Mouse (Mus musculus) embryonic facial prominence, embryonic 14.5 days (tissue): ENCODE measurements around the gene Fau. TPM values are rescaled to one million over a fixed set of nuclear protein-coding genes. Genes with fewer than 3 reads are reported as not detected.
"Not testable (repeated sequence)": the region's sequence is repeated elsewhere in the genome, so short reads cannot be mapped to it uniquely, and the experiment has no call there.

Experiments used
- ATAC-seq: fragments of 200-750 bp; cut with Nextera tagmentation; 2 replicates; pipeline ENCODE4 v1.8.0; 2017; ENCODE audit warnings: low read depth, moderate number of reproducible peaks, moderate TSS enrichment
- DNase-seq: peaks from one replicate; pipeline ENCODE4 v3.0.0-alpha.2; 2015; ENCODE audit warnings: low spot score
- H3K27ac ChIP-seq: fragments of 300-500 bp; sonication (generic); replicated peaks from 2 replicates; pipeline ENCODE4 v1.5.1; 2014; ENCODE audit warnings: low read depth, mild to moderate bottlenecking, low read length, moderate library complexity
- H3K27me3 ChIP-seq: fragments of 300-500 bp; sonication (generic); replicated peaks from 2 replicates; pipeline ENCODE4 v1.6.1; 2014; ENCODE audit warnings: low read length; ENCODE audit not compliant: control insufficient read depth, insufficient read depth
- H3K36me3 ChIP-seq: fragments of 300-500 bp; sonication (generic); 2 replicates; pipeline ENCODE4 v1.6.1; 2014; ENCODE audit warnings: low read length, mixed read lengths; ENCODE audit not compliant: control insufficient read depth, insufficient read depth
- H3K4me1 ChIP-seq: fragments of 300-500 bp; sonication (generic); 2 replicates; pipeline ENCODE4 v1.6.1; 2014; ENCODE audit warnings: antibody characterized with exemption, low read length; ENCODE audit not compliant: control insufficient read depth, insufficient read depth
- H3K4me2 ChIP-seq: fragments of 300-500 bp; sonication (generic); 2 replicates; pipeline ENCODE4 v1.6.1; 2014; ENCODE audit warnings: low read depth, mild to moderate bottlenecking, low read length, moderate library complexity, mixed read lengths
- H3K4me3 ChIP-seq: fragments of 300-500 bp; sonication (generic); 2 replicates; pipeline ENCODE4 v1.5.1; 2014; ENCODE audit warnings: low read depth, mild to moderate bottlenecking, low read length
- H3K9ac ChIP-seq: fragments of 300-500 bp; sonication (generic); 2 replicates; pipeline ENCODE4 v1.6.1; 2014; ENCODE audit warnings: low read depth, mild to moderate bottlenecking, low read length, moderate library complexity, mixed read lengths
- H3K9me3 ChIP-seq: fragments of 300-500 bp; sonication (generic); 2 replicates; pipeline ENCODE4 v1.6.1; 2016; ENCODE audit warnings: low read length; ENCODE audit not compliant: control insufficient read depth
- WGBS: fragments of 180-500 bp; shearing (Covaris S2); extraction: QIAGEN DNeasy Blood & Tissue Kit; methylation state at CpG from one replicate; pipeline ENCODE4 v1.1.7; 2014; 5-methylcytosine and 5-hydroxymethylcytosine counted together
- polyA plus RNA-seq: library from polyadenylated mRNA; unstranded; fragments of >200 nt; fragmentation: Nextera tagmentation; extraction: Ambion mirVana; gene quantifications from 2 replicates; pipeline ENCODE4 v1.2.1, GENCODE M21; 2014

Fau gene
- polyA plus RNA-seq, 1 experiment from 2014 or later = 937 TPM

DNA sequence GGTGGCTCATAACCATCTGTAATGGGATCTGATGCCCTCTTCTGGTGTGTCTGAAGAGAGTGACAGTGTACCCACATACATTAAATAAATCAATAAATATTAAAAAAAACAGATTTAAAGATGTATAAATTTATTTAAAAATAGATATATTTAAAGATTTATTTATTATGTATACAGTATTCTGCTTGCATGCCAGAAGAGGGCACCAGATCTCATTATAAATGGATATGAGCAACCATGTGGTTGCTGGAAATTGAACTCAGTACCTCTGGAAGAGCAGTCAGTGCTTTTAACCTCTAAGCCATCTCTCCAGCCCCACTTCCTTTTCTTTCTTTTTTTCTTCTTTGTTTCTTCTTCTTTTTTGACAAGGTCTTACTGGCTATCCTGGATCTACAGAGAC lies 17.6 kb upstream of the Fau start:
- H3K4me1 ChIP-seq = 0 out of 2 replicates have a peak, but pooled peaks cover under 1% of the 10 kb centered on the region
- no peak overlapping the region for H3K27ac ChIP-seq
- DNase-seq = no peak

DNA sequence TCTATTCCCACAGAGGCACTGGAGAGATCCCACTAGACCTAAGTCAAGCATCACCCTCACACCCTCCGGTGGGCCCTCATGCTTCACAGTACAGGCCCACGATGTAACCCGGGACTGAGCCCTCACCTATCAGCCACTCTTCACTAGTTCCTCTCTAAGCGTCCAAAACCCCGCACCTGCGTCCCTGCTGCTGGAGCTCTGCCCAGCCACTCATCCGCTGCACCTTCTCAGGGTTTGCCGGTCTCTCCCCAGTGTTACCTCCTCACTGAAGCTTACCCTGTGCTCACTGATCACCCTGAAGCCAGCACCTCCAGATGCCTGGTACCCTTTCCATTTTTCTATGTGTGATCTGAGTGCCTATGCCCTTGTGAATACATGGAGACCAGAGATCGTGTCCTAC lies 15.4 kb upstream of the Fau start:
- no peaks in the 10 kb centered on the region for H3K36me3 ChIP-seq
- WGBS = 82% methylated on average over 9 of the region's 9 CpGs

More for the DNA sequence above, 17.6 kb upstream of the Fau start:
- Histone ChIP-seq H3K27me3 (no peaks in the 10 kb centered on the region), H3K9ac (no peak overlapping the region), H3K36me3 (no peaks in the 10 kb centered on the region), H3K9me3 (no peaks in the 10 kb centered on the region), H3K4me3 (no peak overlapping the region), H3K4me2 (no peak overlapping the region)
- no peak for ATAC-seq

GRCm38 (mm10) chr19:6044102-6044501 lies 13.5 kb upstream of the Fau start:
- WGBS = 61% methylated on average over 4 of the region's 4 CpGs
- H3K27ac ChIP-seq, H3K27me3 ChIP-seq, H3K4me2 ChIP-seq, H3K9ac ChIP-seq, H3K4me3 ChIP-seq, H3K9me3 ChIP-seq, ATAC-seq: not testable (repeated sequence)
- H3K36me3 ChIP-seq = peaks cover 12% of the 10 kb centered on the region
- peaks cover 16% of the 10 kb centered on the region for H3K4me1 ChIP-seq
- DNase-seq = peak; percentile 77

More for the DNA sequence above, 15.4 kb upstream of the Fau start:
- H3K4me3 ChIP-seq = no peak overlapping the region
- H3K4me2 ChIP-seq = no peak overlapping the region
- H3K27me3 ChIP-seq = no peaks in the 10 kb centered on the region
- DNase-seq = no peak
- H3K9ac ChIP-seq = no peak overlapping the region
- H3K4me1 ChIP-seq = peaks cover 7% of the 10 kb centered on the region; the same call in 1 of the 2 replicates
- H3K9me3 ChIP-seq = no peaks in the 10 kb centered on the region
- no peak overlapping the region for H3K27ac ChIP-seq
- ATAC-seq = no peak

GRCm38 (mm10) chr19:6045366-6046293 lies 12.0 kb upstream of the Fau start:
- Histone ChIP-seq H3K9ac (peak overlapping the region; percentile 76), H3K4me2 (peak overlapping the region; percentile 93), H3K4me1 (peaks cover 16% of the 10 kb centered on the region), H3K27me3 (no peaks in the 10 kb centered on the region), H3K36me3 (peaks cover 27% of the 10 kb centered on the region), H3K9me3 (no peaks in the 10 kb centered on the region), H3K27ac (peak overlapping the region; percentile 96), H3K4me3 (peak overlapping the region; percentile 89)
- DNase-seq (peak; percentile 74), ATAC-seq (peak; percentile 34)
- 15% methylated on average over 20 of the region's 20 CpGs for WGBS

DNA sequence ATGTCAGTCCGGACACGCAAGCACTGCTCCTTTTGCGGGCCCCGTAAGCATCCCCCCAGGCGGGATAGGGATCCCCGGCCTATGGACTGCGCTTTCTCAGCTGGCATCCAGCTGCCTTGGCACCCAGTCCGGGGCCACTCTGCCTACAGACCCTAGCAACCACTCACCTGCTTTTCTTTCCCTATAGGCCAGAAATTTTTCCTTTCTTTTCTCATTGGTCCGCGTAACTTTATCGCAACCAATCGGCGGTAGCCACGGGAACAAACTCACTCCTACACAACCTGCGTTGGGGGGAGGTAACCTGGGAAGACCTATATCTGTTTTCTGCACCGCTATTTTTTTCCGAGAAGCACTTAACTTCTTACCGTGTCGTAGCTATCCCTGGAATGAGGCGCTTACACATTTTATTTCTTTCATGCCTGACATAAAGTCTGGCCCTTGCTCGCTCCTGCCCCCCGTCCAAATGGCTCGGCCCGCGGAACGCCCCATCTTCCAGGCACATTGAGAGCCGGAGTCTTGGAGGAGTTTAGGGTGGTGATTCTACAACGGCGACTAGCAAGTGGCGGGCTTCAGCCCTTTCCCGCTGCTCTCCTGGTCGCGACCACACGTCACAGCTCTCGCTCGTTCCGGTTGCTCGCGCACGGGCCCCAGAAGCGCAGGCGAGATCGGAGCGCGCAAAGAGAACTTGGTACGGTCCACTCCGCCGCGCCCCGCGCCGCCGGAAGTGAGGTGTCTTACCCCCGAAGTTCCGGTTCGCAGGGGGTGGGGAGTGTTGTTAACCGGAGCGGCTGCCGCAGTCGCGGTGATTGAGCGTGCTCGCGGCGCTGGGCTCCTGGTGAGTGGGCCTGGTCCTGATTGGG lies 11.1 kb upstream of the Fau start, which contains the start of gene Syvn1:
TSS of gene Syvn1 (plus strand) at position 283 of the 860 bp plus-strand sequence.
- H3K4me3 ChIP-seq = peak within 1 kb of the TSS; percentile 89
- DNase-seq (peak; percentile 98), ATAC-seq (peak; percentile 93)
- peak within 1 kb of the TSS; percentile 96 for H3K27ac ChIP-seq
- peaks cover 36% of the 10 kb centered on the region for H3K36me3 ChIP-seq
- H3K4me1 ChIP-seq = peaks cover 16% of the 10 kb centered on the region
- WGBS = under 1% methylated on average over 55 of the region's 65 CpGs
- H3K9me3 ChIP-seq = no peaks in the 10 kb centered on the region
- peak within 1 kb of the TSS; percentile 76 for H3K9ac ChIP-seq
- peak within 1 kb of the TSS; percentile 93 for H3K4me2 ChIP-seq
- no peaks in the 10 kb centered on the region for H3K27me3 ChIP-seq

DNA sequence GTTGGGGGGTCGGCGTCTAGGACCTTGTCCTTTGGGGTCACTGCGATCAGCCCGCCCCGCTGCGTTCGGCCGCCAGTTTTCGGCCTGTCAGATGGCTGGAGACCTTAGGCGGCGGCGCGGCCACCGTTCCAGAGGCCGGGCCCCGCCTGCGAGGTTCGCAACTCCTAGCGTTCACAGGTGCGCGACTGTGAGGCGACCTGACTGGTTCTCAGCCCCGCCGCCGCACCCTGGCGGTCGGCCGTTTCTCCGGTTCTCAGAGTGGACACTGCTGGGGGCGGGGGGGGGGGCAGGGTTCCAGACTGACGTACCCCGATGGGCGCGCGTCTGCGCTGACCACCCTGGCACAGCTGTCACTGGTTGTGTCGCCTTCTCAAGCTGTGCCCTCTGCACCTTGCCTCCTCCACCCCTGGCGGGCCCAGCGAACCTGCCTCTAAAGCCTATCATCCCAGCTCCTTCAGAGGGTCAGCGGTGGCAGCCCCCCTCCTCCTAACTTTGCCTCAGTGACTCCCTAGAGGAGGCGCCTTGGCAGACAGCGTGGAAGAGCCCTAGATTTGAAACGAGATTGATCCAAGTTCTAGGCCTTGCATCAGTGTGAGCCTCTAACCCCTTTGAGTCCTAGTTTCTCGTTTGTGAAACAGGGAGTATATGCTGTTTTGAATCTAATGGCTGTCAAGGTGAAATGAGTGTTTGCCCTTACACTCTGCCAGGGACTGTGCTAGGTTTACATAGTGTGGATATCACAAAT lies 10.3 kb upstream of the Fau start:
- H3K36me3 ChIP-seq = peaks cover 44% of the 10 kb centered on the region
- peak overlapping the region; percentile 89 for H3K4me3 ChIP-seq
- no peak for DNase-seq
- WGBS = 3% methylated on average over 13 of the region's 44 CpGs
- ATAC-seq = no peak
- peak overlapping the region; percentile 93 for H3K4me2 ChIP-seq
- H3K9ac ChIP-seq = peak overlapping the region; percentile 76
- no peaks in the 10 kb centered on the region for H3K9me3 ChIP-seq
- peak overlapping the region; percentile 96 for H3K27ac ChIP-seq
- peaks cover 16% of the 10 kb centered on the region for H3K4me1 ChIP-seq
- H3K27me3 ChIP-seq = no peaks in the 10 kb centered on the region

- H3K4me2 ChIP-seq = peak overlapping the region; percentile 93
- peak overlapping the region; percentile 76 for H3K9ac ChIP-seq
- H3K27me3 ChIP-seq = no peaks in the 10 kb centered on the region
- H3K4me1 ChIP-seq = peaks cover 16% of the 10 kb centered on the region
- H3K36me3 ChIP-seq = peaks cover 49% of the 10 kb centered on the region
- no peak for ATAC-seq
- WGBS = 88% methylated on average over 8 of the region's 8 CpGs
- peak overlapping the region; percentile 89 for H3K4me3 ChIP-seq
- peak overlapping the region; percentile 96; the same call in 1 of the 2 replicates for H3K27ac ChIP-seq
- no peaks in the 10 kb centered on the region for H3K9me3 ChIP-seq
- no peak for DNase-seq
Measured at GRCm38 (mm10) chr19:6047899-6048166, 9.8 kb upstream of the Fau start.
